Mouse (Mus musculus) embryonic facial prominence, embryonic 11.5 days (tissue): ENCODE measurements around the gene Itgb2. TPM values are rescaled to one million over a fixed set of nuclear protein-coding genes. Genes with fewer than 3 reads are reported as not detected.

ENCODE experiments used
- ATAC-seq: fragments of 200-750 bp; cut with Nextera tagmentation; replicated peaks from 2 replicates; pipeline ENCODE4 v1.8.0; 2017; ENCODE audit warnings: low read depth; ENCODE audit not compliant: insufficient number of reproducible peaks, low FRiP score, low TSS enrichment
- DNase-seq: peaks from one replicate; pipeline ENCODE4 v3.0.0-alpha.2; 2015; ENCODE audit warnings: low spot score
- H3K27ac ChIP-seq: fragments of 300-500 bp; sonication (generic); replicated peaks from 2 replicates; pipeline ENCODE4 v1.5.1; 2014; ENCODE audit warnings: mild to moderate bottlenecking, low read depth, low read length, control low read depth
- H3K27me3 ChIP-seq: fragments of 300-500 bp; sonication (generic); 2 replicates; pipeline ENCODE4 v1.6.1; 2014; ENCODE audit warnings: mild to moderate bottlenecking, low read length, moderate library complexity, mixed read lengths; ENCODE audit not compliant: control insufficient read depth, insufficient read depth
- H3K36me3 ChIP-seq: fragments of 300-500 bp; sonication (generic); replicated peaks from 2 replicates; pipeline ENCODE4 v1.6.1; 2014; ENCODE audit warnings: low read depth, mild to moderate bottlenecking, low read length, moderate library complexity, mixed read lengths; ENCODE audit not compliant: control insufficient read depth, insufficient read depth
- H3K4me1 ChIP-seq: fragments of 300-500 bp; sonication (generic); 2 replicates; pipeline ENCODE4 v1.6.1; 2014; ENCODE audit warnings: low read length, mixed read lengths; ENCODE audit not compliant: control insufficient read depth, insufficient read depth
- H3K4me2 ChIP-seq: fragments of 300-500 bp; sonication (generic); 2 replicates; pipeline ENCODE4 v1.6.1; 2014; ENCODE audit warnings: low read depth, mild to moderate bottlenecking, control low read depth, low read length, moderate library complexity
- H3K4me3 ChIP-seq: fragments of 300-500 bp; sonication (generic); 2 replicates; pipeline ENCODE4 v1.5.1; 2014; ENCODE audit warnings: low read depth, low read length, control low read depth
- H3K9ac ChIP-seq: fragments of 300-500 bp; sonication (generic); replicated peaks from 2 replicates; pipeline ENCODE4 v1.6.1; 2014; ENCODE audit warnings: mild to moderate bottlenecking, control low read depth, low read length
- H3K9me3 ChIP-seq: fragments of 300-500 bp; sonication (generic); replicated peaks from 2 replicates; pipeline ENCODE4 v1.6.1; 2016; ENCODE audit warnings: mild to moderate bottlenecking, low read length, inconsistent platforms, mixed read lengths; ENCODE audit not compliant: control insufficient read depth
- WGBS: fragments of 180-500 bp; shearing (Covaris S2); extraction: QIAGEN DNeasy Blood & Tissue Kit; methylation state at CpG from one replicate; pipeline ENCODE4 v1.1.7; 2014; 5-methylcytosine and 5-hydroxymethylcytosine counted together
- polyA plus RNA-seq: library from polyadenylated mRNA; unstranded; fragments of >200 nt; fragmentation: Nextera tagmentation; extraction: Ambion mirVana; gene quantifications from 2 replicates; pipeline ENCODE4 v1.2.1, GENCODE M21; 2014

The Itgb2 gene
- polyA plus RNA-seq, 1 experiment from 2014 or later, result 1.4 TPM

DNA sequence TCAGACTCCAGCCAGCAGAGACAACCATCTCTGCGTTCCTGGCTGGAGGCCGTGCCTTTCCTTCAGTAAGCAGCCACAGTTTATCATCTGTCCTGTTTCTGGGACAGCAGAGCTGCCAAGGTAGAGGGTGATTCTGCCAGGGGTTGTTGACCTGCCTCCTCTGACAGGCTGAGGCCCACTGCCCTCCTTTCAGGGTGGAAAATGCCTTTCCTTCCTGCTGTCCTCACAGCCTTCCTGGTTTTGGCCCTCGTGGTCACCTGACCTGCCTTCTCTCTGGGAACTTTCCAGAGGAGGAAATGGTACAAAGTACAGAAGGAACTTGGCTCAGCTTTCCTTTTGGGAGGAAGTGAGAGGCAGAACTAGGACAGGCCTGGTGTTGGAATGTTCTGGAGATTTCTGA lies 83.4 kb downstream of the Itgb2 start:
- no peak overlapping the region for H3K4me3 ChIP-seq
- H3K4me2 ChIP-seq, result no peak overlapping the region
- H3K27me3 ChIP-seq, result no peaks in the 10 kb centered on the region
- DNase-seq (no peak), ATAC-seq (no peak)
- no peak overlapping the region for H3K27ac ChIP-seq
- no peaks in the 10 kb centered on the region for H3K9me3 ChIP-seq
- H3K36me3 ChIP-seq, result peaks cover 11% of the 10 kb centered on the region
- no peak overlapping the region for H3K9ac ChIP-seq
- no peaks in the 10 kb centered on the region for H3K4me1 ChIP-seq
- whole genome bisulfite sequencing, result 93% methylated on average over 3 of the region's 3 CpGs

Other genes starting within 250 kb of the Itgb2 start
- gene Adarb1, start 112.0 kb upstream of the Itgb2 start, polyA plus RNA-seq, result 3.6 and 4.4 TPM in 2 replicates
- gene Fam207a, start 14.5 kb upstream of the Itgb2 start, polyA plus RNA-seq, result 40.6 and 42.3 TPM in 2 replicates
- 89.2 and 95.6 TPM in 2 replicates for gene Pttg1ip, start 51.5 kb downstream of the Itgb2 start, polyA plus RNA-seq
- 382 and 410 TPM in 2 replicates for gene Sumo3, start 75.8 kb downstream of the Itgb2 start, polyA plus RNA-seq
- 1.6 TPM in 1 of 2 replicates, not detected in the other for gene Gm49325, start 75.9 kb downstream of the Itgb2 start, polyA plus RNA-seq
- gene Ube2g2, start 92.0 kb downstream of the Itgb2 start, polyA plus RNA-seq, result 41.2 and 44.1 TPM in 2 replicates
- gene Tspear, start 156.3 kb downstream of the Itgb2 start, polyA plus RNA-seq, result 0.39 and 0.64 TPM in 2 replicates
- not detected in 2 replicates for gene Gm19402, start 160.5 kb downstream of the Itgb2 start, polyA plus RNA-seq
- not detected in 2 replicates for gene Gm9508, start 167.0 kb downstream of the Itgb2 start, polyA plus RNA-seq
- not detected in 2 replicates for gene Gm10272, start 176.4 kb downstream of the Itgb2 start, polyA plus RNA-seq
- not detected in 2 replicates for gene Gm10024, start 181.2 kb downstream of the Itgb2 start, polyA plus RNA-seq
- not detected in 2 replicates for gene Gm10142, start 185.6 kb downstream of the Itgb2 start, polyA plus RNA-seq
- gene Krtap12-1, start 190.3 kb downstream of the Itgb2 start, polyA plus RNA-seq, result not detected in 2 replicates
- gene Gm10100, start 196.2 kb downstream of the Itgb2 start, polyA plus RNA-seq, result not detected in 2 replicates
- gene Gm18596, start 212.4 kb downstream of the Itgb2 start, polyA plus RNA-seq, result not detected in 2 replicates
- not detected in 2 replicates for gene Gm9736, start 221.1 kb downstream of the Itgb2 start, polyA plus RNA-seq
- gene Gm3233, start 229.4 kb downstream of the Itgb2 start, polyA plus RNA-seq, result not detected in 2 replicates
- not detected in 2 replicates for gene Gm3238, start 241.1 kb downstream of the Itgb2 start, polyA plus RNA-seq
- gene Gm7138, start 246.7 kb downstream of the Itgb2 start, polyA plus RNA-seq, result not detected in 2 replicates